Mouse (Mus musculus): ENCODE measurements around the gene Bahcc1.

The Bahcc1 gene

DNA sequence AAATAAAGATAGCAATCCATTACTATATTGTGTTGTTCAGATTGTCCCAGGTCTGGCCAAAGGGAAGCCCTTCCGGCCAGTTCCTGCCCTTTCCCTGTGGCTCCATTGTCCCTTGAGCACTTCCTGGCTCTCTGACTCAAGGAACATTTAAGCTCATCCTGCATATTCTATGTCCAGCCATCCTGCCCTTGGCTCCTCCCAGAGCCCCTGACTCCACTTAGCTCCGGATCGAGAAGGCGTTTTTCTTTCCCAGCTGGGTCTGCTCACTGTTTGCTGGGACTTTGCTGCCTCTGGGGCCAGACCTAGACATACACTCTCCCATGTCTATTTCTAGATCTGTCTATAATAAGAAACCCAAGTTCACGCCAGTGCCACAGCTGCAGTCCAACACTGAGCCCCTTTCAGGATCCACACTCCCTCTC, 26.1 kb upstream of the Bahcc1 start:
- DNase-seq = peak in 1 of 2 experiments; percentile 15

DNA sequence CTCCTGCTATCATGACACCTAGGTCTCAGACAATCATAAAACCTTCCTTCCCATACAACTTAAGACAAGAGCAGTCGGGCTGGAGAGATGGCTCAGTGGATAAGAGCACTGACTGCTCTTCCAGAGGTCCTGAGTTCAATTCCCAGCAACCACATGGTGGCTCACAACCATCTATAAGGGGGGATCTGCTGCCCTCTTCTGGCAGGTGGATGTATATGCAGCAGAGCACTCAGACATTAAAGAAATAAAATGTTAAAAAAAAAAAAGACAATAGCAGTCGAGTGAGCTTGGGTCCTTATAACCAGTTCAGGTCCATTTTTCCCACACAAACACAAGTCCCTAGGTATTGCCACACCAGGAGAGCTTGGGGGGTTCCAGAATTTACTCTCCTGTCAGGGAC, 23.9 kb upstream of the Bahcc1 start:
- no peak for DNase-seq

DNA sequence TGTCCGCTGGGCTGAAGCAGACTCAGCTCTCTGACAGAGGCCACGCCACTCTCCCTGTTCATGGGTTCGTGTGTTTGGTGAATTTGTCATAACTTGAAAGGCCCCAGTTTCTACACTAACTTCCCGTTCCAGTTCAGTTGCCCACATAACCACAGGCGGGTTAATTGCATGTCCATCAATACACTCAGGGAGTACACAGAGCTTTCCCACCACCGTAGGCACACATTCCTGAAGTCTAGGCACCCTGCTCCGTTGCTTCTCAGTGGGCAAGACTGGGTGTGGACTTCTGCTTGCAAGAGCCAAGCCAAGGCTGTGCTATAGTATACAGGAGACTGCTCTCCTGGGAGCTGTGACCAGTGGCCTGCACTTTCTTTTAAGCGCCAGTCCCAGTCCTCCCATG, 23.3 kb upstream of the Bahcc1 start:
- no peak for DNase-seq

DNA sequence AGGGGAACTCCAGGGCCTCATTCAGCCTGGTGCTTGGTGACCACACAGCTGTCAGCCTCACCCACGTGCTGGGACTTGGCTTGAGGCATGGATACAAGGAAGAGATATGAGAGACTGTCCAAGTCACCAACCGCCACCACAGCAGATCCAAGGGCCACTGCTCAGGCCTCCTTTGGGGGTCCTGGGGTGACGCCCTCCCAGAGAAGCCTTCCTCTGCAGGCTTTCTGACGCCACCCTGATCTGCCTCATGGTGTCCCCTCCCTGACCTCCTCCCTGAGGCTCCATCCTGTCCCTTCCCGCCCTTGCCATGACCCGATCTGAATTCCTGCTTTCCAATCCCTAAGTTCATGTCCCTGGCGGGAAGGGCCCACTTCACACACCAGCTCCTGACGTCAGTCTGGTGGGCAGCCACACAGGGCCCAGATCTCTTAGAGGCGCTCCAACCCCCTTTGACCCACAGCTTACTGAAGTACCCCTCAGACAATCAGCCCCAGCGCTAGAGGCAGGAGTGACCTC, 17.0 kb upstream of the Bahcc1 start:
- DNase-seq = peak; percentile 20 to 77

- peak; percentile 40 to 71 for DNase-seq
These were observed 16.0 kb upstream of the Bahcc1 start for GRCm38 (mm10) chr11:120216540-120217324.

GRCm38 (mm10) chr11:120218176-120218856, 14.4 kb upstream of the Bahcc1 start:
- peak in 1 of 2 experiments; percentile 36 for DNase-seq

GRCm38 (mm10) chr11:120218946-120219345, 13.8 kb upstream of the Bahcc1 start:
- peak; percentile 30 to 66 for DNase-seq

DNA sequence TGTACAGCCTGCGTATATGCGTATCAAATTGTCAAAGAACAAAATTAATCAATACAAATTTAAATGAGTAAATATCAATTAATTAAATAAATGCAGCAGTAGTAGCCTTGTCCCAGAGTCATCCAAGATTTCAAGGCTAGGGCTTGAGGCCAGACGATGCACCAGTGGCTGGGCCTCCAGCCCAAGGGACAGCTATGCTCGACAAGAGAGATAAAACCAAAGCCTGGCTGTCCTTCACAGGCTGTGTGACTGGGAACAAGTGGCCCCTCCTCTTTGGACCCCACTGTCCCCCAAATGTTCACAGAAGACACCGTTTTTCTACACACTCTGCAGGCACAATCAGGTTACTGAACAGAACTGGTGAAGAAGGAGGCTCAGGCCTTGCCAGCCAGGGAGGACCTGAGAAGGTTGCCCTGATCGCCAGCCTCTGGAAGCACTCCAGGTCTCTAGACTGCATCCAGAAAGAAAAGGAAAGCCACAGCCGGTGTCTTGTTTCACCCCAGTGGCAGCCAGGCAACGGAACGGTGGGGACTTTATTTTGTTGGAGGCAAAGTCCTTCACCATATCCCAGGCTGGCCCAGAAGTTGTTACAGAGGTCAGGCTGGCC, 12.7 kb upstream of the Bahcc1 start:
- DNase-seq = peak; percentile 70 to 81

DNA sequence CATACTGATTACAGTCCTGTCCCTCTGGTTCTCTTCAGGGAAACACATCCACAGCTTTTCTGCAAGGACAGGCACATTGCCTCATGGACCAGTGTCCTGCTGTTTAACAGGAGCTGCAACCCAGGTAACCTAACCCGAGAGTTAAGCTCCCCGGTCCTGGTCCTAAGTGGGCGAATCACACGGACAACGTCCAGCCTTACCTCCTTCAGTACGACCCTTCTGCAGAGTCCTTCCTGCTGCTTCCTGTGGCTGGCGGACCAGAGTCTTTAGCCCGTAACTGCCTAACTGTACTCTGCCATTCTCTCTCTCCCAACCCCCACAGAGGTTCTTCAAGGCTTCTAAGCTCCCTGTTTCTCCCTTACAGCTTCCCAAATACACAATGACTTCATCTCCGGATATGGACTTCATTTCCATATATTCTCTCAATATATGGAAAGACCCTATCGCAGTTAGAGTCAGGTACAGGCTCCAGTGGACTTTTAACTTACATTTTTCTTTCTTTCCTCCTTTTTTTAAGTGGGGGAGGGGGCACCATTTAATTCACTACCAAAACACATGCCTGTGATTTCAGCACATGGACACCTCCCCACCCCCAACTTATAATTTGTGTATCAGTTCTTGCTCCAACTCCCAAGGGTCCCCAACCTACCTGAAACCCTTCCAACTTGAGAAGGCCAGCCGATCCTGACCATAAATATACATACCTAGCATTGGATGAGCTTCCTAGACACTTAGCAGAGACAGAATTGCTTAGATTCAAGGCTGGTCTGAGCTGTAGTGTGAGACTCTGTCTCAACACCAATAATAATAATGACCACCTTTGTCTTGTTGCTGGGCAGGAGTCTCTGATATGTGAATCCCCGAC, 11.6 kb upstream of the Bahcc1 start:
- DNase-seq = peak in 1 of 2 experiments; percentile 28

GRCm38 (mm10) chr11:120222425-120223104, 10.2 kb upstream of the Bahcc1 start:
- peak in 1 of 2 experiments; percentile 32 for DNase-seq

- peak; percentile 63 to 75 for DNase-seq
These were observed 8.9 kb upstream of the Bahcc1 start for GRCm38 (mm10) chr11:120223586-120224487.

DNA sequence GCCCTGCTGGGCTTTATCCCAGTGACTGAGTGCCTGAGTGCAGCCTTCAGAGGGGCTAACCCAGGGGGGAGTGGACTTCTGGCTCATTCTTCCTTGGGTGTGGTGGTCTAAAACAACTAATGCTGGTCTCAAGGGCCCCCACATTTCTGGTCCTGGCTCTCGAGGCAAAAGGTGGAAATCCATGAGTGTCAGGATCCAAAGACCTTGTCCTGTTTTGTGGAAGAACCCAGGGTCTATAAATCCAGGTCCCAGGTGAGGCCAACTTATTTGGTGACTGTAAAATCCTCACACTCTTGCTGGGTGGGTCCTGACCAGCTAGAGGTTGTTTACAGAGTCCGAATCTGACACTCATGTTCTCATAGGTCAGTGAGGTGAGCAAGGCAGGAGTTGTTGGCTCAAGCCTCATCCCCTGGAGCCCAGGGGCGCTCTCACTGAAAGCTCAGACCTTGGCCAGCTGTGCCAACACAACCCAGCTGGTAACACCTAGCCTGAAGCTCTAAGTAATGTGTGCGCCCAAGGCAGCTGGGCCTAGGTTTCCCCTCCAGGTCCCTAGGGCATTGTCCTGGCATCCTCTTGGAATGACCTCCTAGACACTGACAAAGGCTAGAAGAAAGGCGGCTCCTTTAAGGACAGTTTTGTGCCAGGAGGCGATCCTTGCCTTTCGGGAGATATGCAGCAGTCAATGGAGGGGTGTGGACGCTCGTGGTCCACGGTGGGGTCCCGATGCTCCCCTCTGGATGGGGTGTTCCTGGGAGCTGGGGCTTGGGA, 8.1 kb upstream of the Bahcc1 start:
- peak; percentile 63 to 82 for DNase-seq

DNA sequence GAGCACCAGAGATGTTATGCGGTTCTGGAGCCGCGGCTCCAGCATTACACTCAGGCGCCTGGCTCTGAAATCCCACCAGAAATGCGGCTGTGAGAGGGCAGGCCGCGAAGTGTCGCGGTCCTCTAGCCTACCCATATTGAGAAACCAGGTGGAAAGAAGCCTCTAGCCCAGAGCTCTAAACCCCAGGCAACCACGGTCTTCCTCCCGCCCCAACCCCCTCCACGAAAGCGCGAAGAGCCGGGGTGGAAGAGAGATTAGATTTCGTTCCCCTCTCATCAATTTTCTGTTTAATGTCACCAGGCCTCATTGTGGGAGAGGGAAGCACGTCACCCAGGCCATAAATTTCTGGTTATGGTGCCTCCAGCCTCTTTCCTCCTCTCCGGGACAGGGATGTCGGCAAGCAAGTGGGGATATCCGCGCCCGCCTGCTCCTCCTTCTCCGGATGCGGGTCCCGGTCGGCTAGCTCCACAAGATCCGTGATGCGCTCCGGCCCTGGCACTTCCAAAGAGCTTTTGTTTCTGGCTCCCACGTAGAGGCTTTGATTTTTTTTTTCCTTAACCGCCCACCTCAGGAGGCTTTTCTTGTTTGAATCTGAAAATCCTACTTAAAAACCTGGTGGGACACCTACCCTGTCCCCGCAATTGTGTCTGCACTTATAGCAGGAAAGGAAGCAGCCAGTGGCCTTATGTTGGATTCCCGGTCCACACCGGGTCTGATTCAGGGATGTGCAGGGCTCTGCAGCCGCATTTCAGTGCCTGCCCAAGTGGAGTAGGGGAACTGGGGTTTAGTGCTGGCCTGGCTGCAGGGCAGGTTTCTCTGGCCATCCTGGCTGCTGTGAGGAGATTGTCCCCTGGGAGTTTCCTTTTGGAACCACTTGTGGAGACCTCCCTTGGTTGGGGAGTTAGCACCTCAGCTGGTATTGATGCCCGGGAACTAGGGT, 7.2 kb upstream of the Bahcc1 start:
- peak; percentile 72 to 81 for DNase-seq

GRCm38 (mm10) chr11:120226421-120227280, 6.1 kb upstream of the Bahcc1 start:
- DNase-seq = no peak

- DNase-seq = peak in 1 of 2 experiments; percentile 37
These were observed 5.1 kb upstream of the Bahcc1 start for GRCm38 (mm10) chr11:120227571-120228051.

DNA sequence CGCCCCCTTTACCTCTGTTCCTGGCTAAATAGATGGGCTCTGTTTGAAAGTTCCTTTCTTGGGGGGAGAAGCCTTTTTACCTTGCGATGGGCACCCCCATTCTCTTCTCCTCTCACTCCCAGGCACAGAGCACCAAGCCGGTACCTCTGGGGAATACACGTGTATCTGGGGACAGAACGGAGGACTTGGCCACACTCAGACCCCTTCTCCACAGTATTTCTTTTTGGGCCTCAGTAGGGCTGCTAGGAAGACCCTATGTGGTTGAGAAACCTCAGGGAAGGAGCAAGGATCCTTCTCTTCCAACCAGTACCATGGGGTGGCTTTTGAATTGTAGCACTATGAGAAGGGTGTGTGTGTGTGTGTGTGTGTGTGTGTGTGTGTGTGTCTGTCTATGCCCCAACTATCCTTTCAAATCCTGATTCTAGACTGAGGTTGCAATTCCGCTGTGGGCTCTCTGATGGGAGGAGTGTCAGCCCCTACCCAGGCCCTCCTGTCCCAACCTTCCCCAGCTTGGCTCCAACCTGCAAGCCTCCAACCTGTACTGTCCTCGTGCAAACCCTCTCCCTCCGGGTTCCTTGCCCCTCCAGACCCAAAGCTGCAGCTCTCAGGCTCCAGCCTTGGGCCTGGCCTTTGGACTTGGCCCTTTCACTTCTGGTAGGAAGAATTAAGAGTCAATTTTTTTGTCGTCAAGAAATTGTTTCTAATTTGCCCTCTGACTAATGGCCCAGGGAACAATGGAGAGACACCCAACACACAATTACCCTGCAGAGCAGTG, 4.4 kb upstream of the Bahcc1 start:
- DNase-seq = peak in 1 of 2 experiments; percentile 84
